Mouse (Mus musculus): Measurements from ENCODE around the gene Rhox2f.
"Not testable (repeated sequence)": the region's sequence is repeated elsewhere in the genome, so short reads cannot be mapped to it uniquely, and the experiment has no call there.

Rhox2f gene

GRCm38 (mm10) chrX:37571105-37571504, at the start of gene Rhox2f:
TSS of gene Rhox2f (plus strand) at chrX:37571405.
- DNase-seq (ENCODE audit: low read depth, low spot score); H3K27me3 ChIP-seq (ENCODE audit: control insufficient read depth, insufficient read depth, low read length, poor library complexity, severe bottlenecking); H3K36me3 ChIP-seq (ENCODE audit: control insufficient read depth, insufficient read depth, low read length, poor library complexity, severe bottlenecking): not testable (repeated sequence)

- not testable (repeated sequence) for H3K36me3 ChIP-seq (ENCODE audit: control insufficient read depth, insufficient read depth, low read length, poor library complexity, severe bottlenecking); H3K27me3 ChIP-seq (ENCODE audit: control insufficient read depth, insufficient read depth, low read length, poor library complexity, severe bottlenecking); DNase-seq (ENCODE audit: low read depth, low spot score)
Observed at GRCm38 (mm10) chrX:37530152-37530551, 41.1 kb upstream of the Rhox2f start, which contains the start of gene Rhox2e. TSS of gene Rhox2e (plus strand) at chrX:37530452.

GRCm38 (mm10) chrX:37541719-37542118, 29.5 kb upstream of the Rhox2f start, which contains the start of gene Rhox3e:
TSS of gene Rhox3e (plus strand) at chrX:37542019.
- not testable (repeated sequence) for H3K36me3 ChIP-seq (ENCODE audit: control insufficient read depth, insufficient read depth, low read length, poor library complexity, severe bottlenecking); H3K27me3 ChIP-seq (ENCODE audit: control insufficient read depth, insufficient read depth, low read length, poor library complexity, severe bottlenecking)

GRCm38 (mm10) chrX:37557112-37557511, 14.1 kb upstream of the Rhox2f start, which contains the start of gene Rhox4e:
TSS of gene Rhox4e (plus strand) at chrX:37557412.
- not testable (repeated sequence) for H3K27me3 ChIP-seq (ENCODE audit: control insufficient read depth, insufficient read depth, low read length, poor library complexity, severe bottlenecking); H3K36me3 ChIP-seq (ENCODE audit: control insufficient read depth, insufficient read depth, low read length, poor library complexity, severe bottlenecking)

More at GRCm38 (mm10) chrX:37541719-37542118, 29.5 kb upstream of the Rhox2f start, which contains the start of gene Rhox3e:
- not testable (repeated sequence) for DNase-seq (ENCODE audit: low read depth, low spot score)

GRCm38 (mm10) chrX:37572638-37573037, 1.4 kb downstream of the Rhox2f start:
- H3K36me3 ChIP-seq (ENCODE audit: control insufficient read depth, insufficient read depth, low read length, poor library complexity, severe bottlenecking); DNase-seq (ENCODE audit: low read depth, low spot score); H3K27me3 ChIP-seq (ENCODE audit: control insufficient read depth, insufficient read depth, low read length, poor library complexity, severe bottlenecking): not testable (repeated sequence)

More at GRCm38 (mm10) chrX:37557112-37557511, 14.1 kb upstream of the Rhox2f start, which contains the start of gene Rhox4e:
- DNase-seq (ENCODE audit: low read depth, low spot score) = not testable (repeated sequence)

DNA sequence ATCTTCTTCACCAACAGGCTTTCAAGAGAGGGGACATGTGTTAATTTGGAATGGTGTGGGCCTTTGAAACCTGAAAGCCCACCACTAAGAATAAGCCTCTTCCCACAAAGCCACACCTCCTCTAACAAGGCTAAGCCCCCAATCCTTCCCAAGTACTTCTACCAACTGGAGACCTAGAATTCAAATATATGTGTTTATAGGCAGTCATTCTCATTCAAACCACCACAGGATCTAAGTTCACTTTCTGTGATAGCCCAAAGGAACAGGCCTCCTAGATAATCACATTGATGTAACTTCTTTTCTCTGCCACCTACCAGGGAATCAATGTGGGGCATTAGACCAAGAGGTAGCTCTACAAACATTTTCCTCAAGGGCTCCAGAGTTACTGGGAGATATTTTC, 9.5 kb downstream of the Rhox2f start, which contains the start of gene Rhox3f:
Rhox3f (plus strand) TSS at position 301 of the 400 bp plus-strand sequence.
- DNase-seq (ENCODE audit: low read depth, low spot score); H3K27me3 ChIP-seq (ENCODE audit: control insufficient read depth, insufficient read depth, low read length, poor library complexity, severe bottlenecking); H3K36me3 ChIP-seq (ENCODE audit: control insufficient read depth, insufficient read depth, low read length, poor library complexity, severe bottlenecking): not testable (repeated sequence)

- not testable (repeated sequence) for DNase-seq (ENCODE audit: low read depth, low spot score); H3K27me3 ChIP-seq (ENCODE audit: control insufficient read depth, insufficient read depth, low read length, poor library complexity, severe bottlenecking); H3K36me3 ChIP-seq (ENCODE audit: control insufficient read depth, insufficient read depth, low read length, poor library complexity, severe bottlenecking)
Observed at GRCm38 (mm10) chrX:37607604-37608003, 36.4 kb downstream of the Rhox2f start, which contains the start of gene Rhox4f. TSS of gene Rhox4f (minus strand) at chrX:37607704.

Data from splenic B cell, adult 2 months (primary cell).